Mouse (Mus musculus): ENCODE data around the gene Clk3.

The Clk3 gene

DNA sequence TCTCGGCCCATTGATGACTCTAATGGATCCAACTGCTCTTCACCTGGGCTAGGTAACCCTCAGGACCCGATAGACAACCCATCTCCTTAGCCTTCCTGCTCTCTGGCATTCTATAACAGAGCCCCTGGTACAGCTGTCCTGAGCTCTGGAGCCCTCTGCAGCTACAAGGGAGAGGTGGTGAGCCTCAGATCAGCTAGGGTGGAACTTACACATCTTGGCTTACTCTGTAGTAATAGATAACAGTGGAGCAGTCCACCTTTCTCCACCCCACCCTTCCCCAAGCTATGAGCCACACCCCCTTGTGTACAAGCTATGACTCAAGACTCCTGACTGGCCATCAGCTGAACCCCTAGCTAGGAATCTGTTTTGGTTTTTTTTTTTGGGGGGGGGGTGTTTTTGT is 5.2 kb upstream of the Clk3 start:
- DNase-seq (ENCODE audit: low read depth, low spot score) = no peak

DNA sequence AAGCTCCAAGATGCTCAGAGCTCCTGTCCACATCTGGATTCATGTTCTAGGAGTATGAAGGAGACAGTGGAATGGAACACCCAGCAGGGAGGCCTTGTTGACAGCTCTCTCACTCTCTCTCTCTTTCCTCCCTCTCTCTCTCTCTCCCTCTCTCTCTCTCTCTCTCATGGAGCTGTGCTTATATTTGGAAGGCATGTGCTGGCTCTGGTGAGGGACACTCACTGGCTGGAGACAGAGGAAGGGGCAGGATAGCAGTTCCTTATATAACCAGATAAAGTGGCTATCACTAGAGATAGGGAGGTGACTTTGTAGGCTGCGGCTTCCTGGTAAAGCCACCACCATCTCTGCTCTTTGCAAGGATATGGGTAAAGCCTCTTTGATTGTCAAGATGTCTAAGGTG is 4.6 kb upstream of the Clk3 start:
- DNase-seq (ENCODE audit: low read depth, low spot score) = no peak

DNA sequence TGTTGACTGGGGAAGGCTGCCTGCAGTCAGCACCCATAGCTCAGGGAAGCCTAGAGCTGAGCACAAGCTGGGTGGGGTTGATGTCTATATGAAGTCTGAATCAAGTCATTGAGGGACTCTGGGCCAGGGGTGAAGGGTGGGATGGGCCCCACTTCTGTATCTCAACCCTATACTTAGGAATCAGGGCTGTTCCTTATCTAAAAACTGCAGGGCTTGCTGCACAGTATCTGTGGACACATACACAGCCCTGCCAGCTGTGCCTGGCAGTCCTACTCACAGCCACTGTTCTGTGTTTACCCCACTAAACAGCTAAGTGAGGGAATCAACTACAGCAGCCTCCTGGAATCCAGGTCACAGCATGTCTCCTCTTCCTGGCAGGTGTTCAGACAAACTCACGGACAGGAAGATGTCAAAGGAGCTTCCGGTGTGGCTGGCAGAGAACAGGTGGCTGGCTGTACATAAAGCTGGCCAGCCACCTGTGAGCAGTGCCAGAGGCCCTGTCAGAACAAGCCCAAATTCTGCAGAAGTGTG is 3.9 kb upstream of the Clk3 start:
- no peak for DNase-seq (ENCODE audit: low read depth, low spot score)

DNA sequence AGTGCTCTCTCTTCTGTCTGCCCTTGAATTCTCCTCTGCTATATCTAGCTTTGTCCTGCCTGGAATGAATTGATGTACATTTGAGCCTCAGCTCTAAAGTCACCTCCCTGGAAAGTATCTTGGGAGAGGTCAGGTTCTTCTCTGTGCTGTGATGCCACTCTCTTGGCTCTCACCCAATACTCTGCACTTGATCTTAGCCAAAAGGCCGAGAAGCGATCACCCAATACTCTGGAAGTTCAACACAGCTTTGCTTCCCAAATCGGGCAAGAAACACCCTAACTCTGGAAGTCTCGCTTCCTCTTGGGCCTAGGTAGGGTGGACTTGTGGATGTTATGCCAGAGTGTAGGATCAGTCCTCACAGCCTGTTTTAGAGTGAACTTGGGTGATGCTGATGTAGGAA is 1.6 kb upstream of the Clk3 start:
- no peak for DNase-seq (ENCODE audit: low read depth, low spot score)

DNA sequence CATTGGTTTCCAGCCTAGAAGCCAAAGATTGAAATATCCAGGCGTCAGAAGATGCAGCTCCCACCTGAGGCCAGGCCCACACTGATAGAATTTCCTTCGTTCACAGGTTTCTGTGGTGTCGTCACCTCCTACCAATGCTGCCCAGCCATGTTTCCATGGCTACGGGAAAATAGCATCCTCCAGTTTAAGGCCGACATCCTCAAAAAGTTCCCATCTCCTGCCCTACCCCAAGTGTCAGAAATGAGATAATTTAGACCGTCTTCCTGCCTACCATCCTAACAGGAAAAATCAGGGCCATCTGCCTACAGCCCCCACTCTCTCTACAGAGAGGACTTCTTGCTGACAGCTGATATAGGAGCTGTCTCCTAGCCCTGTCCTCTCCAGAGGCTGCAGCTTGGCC is 771 bp upstream of the Clk3 start:
- DNase-seq (ENCODE audit: low read depth, low spot score) = peak; percentile 73

DNA sequence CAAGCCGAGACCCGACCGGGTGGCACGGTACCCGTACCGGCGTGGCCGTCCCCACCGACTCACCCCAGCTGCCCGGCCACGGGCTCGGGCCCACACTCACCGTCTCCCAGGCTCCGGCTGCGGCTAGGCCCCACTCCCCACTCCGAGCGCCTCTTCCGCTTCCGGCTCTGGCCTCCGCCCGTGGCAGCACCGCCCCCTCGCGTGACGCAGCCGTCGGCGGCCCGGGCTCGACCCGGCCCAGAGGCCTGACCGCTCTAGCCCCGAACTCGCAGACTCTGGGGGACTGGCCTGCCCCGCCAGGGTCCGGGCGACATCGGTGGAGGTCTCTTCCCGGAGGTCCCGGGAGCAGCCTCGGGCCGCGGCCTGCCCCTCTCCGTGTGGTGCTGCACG is 691 bp downstream of the Clk3 start:
- peak; percentile 97 for DNase-seq (ENCODE audit: low read depth, low spot score)

DNA sequence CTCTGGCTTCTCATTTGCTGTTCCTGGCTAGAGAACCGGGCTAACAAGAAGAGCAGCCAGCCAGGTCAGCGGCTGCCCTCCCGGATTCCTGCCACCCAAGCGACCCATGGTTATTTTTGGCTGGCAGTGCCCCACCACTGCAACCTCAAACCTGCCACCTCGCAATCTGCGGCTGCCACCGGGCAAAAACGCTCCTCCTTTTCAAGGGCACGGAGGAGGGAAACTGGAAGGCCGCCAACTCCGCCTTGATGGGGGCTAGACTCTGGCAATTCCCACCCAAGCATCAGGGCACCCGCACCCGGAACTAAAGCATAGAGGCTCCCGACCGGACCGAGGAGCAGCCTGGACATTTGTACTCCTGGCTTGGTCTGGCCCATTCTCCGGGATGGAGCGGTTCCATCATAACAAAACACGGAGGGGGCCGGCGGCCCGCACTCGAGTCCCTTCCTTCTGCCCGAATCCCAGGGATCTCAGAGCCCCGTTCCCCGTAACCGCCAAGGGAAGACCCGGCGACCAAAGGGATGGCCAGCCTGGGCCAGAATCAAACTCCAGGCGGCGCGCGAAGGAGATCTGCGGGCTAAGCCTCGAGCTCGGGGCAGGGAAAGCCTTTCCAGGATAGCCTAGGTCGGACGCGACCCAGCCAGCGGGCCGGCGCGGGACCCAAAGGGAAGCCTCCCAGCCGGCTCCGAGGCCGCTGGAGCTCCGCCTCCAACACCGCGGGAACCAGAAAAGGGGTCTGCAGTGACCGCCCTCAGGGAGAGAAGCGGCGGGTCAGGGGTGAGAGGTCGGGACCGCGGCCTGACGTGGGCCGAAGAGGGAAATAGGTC is 1.3 kb downstream of the Clk3 start:
- peak; percentile 81 for DNase-seq (ENCODE audit: low read depth, low spot score)

DNA sequence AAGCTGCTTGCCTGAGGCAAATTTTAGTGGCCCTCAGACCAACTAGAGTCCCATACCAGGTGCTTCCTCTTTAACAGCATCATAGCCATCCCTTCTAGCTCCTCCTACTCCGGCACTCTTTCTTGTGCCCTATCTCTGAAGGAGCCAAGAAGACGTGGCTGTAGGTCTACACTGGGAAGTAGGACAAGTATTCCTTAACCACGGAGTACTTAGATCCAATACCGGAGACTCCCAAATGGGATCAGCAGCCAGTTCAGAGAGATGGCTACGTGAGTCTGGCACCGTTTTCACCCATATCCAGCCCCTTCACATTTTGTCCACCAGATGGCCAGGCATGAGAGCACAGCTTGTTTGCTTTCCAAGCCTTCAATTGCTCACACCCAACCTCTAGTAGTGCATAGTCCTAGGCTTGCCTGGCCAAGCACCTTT is 3.1 kb downstream of the Clk3 start:
- DNase-seq (ENCODE audit: low read depth, low spot score) = peak; percentile 94

DNA sequence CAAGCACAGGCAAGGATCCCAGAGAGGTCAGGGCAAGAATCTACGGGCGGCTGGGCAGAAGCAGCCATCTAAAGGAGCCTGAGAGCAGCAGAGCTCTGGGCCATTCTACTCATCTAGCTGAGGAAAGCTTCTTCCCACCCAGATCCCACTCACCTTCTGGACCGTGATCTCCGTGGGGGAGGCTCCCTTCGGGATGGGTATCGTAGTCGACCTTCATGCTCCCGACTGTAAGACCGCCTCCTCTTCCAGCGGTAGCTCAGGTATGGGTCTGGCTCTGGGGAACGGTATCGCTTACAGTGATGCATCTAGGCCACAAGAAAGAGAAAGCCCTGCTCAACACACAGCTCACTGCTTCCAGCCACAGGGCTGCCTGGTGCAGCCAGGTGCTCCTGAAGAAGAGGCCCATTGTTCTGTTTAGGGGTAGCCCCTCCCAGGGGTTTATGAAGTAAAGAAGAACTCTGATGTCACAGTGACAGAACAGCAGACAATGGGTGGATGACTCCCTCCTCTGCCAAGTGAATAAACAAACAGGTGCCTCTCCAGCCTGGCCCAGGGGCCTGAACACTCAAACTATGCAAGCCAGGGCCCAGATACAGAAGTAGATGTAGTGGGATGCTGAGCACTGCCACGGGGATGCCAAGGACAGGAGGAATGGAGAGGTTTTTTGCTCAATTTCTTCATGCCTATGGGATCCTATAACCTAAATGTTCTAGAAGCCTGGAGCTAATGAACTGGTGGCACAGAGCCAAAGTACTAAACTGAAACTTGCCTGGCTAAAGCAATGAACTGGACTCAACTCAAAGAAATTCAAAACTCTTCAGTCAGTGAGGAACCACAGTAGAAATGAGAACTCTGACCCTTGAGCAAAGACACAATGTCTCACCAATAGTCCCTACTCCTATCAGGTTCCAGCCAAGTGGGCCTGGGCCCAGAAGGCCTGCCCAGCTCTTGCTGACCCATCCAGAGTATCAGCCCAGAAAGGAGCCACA is 3.8 kb downstream of the Clk3 start:
- peak; percentile 59 for DNase-seq (ENCODE audit: low read depth, low spot score)

DNA sequence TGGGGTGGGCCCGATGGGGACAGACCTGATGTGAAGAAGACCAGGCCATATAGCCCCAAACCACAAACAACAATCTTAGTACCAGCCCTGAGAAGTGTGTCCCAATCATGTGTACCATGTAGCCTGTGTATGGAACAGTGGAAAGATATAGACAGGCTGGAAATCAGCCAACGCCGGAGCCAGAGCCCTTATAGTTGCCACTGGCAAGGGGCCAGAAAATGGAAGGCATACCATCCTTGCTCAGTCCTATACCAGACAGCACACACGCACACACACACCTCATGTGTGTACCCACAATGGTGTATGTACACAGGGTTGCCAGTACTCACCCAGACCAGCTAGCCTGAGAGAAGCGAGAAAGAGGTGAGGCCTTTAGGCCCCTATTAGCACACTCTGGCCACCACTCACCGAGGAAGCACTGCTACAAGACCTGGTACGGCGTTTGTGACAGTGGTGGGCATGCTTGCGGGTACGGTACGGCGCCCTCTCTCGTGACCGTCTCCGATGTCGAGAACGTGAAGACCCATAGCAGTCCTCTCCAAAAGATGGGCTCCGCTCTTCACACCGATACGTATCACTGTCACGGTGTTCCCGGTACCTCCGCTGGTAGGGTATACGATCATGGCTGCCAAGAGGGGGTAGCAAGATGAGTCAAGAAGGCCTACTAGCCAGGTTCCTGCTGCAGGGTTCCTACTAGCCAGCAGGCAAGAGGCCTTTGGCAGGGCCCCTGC is 5.1 kb downstream of the Clk3 start:
- DNase-seq (ENCODE audit: low read depth, low spot score) = no peak

DNA sequence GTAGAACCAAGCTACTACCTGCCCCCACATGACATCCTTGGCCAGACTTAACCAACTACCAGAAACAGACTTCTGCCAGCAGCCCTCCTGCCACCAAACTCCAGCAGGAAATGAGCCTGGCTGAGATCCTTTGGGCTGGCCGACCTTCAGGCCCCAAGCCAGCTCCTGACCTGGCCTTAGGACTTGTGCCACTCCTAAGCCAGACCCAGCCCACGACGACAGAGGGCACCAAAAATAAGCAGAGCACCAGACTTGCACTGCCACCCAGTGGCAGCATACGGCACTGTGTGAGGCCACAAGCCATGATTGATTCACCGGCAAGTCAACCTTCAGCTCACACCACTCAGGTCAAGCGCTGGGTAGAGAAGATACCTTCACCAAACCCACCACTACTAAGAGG is 6.4 kb downstream of the Clk3 start:
- peak; percentile 95 for DNase-seq (ENCODE audit: low read depth, low spot score)

DNA sequence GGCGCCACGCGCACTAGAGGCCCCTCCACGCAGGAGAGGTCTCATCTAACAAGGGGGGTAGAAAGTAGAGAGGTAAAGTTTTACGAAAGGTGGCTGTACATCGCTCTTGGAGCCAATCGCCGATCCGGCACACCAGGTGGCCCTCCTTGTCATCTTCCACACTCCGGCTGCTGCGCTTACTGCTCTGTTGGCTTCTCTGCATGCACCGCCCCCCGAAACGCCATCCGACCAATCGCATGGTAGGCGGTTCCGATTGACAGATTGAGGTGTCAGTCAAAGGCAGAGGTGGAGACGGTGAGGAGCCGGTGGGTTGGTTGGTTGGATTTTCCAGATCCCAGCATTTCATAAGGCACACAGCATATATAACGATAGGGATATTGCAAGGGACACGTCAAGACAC is 7.1 kb downstream of the Clk3 start:
- DNase-seq (ENCODE audit: low read depth, low spot score) = peak; percentile 67

DNA sequence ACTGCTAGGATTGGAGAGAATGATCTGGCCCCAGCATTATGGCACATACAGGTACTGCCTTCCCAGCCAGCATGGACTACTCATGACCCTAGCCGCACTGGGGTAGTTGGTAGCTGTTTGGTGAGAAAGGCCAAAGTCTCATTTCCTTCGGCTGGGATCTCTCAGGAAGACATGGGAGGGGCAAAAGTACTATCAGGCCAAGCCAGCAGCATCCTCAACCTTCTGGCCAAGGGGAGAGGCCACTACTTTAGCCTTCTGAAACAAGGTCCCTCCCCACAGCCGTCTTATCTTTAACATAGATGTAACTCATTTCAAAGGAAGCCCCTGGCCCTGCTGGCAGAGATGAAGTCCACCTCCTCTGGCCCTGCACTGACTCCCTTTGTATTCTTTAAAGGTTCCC is 8.1 kb downstream of the Clk3 start:
- DNase-seq (ENCODE audit: low read depth, low spot score) = no peak

DNA sequence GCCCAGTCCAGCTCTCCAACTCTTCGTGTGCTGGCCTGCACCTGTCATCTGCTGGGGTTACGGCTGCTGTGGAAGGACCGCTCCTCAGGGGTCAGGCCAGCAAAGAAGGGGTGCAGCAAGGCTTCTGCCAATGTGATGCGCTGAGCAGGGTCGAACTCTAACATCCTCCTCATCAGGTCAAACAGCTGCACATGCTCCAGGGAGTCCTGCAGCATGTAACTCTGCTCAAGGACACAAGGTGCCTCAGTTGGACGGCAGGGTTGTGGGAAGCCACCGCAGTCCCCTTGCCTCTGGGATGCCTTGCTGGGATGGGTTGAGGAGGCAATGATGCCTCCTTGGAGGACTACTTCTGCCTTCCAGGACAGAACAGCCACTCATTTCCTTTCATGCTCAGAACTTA is 14.8 kb downstream of the Clk3 start:
- DNase-seq (ENCODE audit: low read depth, low spot score) = no peak

DNA sequence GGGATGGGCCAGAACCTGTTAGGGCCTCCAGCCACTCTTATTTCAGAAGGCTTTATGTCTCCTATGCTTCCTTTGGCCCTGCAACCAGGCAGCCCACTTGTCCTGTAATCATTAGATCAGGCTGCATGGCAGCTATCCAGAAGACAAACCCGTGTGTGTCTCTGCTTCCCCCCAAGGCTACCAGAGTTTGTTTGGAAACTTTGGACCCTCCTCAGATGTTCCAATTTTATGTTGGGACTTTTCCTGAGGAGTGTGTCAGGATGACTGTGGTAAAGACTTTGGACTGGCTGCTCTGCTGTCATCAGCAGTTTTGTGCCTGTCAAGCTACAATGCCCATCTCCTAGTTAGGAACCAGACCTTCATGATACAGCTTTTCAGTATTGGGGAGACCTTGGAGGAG is 16.8 kb downstream of the Clk3 start:
- DNase-seq (ENCODE audit: low read depth, low spot score) = no peak

DNA sequence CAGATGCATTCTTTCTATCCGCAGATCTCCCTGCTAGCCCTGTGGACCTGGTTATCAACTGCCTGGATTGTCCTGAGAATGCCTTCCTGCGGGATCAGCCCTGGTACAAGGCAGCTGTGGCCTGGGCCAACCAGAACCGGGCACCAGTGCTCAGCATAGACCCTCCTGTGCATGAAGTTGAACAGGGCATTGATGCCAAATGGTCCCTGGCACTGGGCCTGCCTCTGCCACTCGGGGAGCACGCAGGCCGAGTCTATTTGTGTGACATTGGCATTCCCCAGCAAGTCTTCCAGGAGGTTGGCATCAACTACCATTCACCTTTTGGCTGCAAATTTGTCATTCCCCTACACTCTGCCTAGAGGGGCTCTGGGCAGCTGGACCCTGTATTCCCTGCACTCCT is 17.5 kb downstream of the Clk3 start:
- peak; percentile 68 for DNase-seq (ENCODE audit: low read depth, low spot score)

DNA sequence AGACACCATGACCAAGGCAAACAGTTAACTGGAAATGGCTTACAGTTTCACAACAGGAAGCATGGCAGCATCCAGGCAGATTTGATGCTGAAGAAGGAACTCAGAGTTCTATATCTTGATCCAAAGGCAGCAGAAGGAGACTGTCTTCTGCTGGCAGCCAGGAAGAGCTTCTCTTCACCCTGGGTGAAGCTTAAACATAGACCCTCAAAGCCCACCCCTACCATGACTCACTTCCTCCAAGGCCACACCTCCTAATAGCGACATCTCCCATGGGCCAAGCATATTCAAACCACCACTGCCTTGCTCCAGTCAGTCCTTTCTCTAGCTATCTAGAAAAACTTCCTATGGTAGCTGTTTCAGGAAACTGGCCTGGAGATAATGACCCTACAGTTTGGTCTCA is 18.6 kb downstream of the Clk3 start:
- no peak for DNase-seq (ENCODE audit: low read depth, low spot score)

DNA sequence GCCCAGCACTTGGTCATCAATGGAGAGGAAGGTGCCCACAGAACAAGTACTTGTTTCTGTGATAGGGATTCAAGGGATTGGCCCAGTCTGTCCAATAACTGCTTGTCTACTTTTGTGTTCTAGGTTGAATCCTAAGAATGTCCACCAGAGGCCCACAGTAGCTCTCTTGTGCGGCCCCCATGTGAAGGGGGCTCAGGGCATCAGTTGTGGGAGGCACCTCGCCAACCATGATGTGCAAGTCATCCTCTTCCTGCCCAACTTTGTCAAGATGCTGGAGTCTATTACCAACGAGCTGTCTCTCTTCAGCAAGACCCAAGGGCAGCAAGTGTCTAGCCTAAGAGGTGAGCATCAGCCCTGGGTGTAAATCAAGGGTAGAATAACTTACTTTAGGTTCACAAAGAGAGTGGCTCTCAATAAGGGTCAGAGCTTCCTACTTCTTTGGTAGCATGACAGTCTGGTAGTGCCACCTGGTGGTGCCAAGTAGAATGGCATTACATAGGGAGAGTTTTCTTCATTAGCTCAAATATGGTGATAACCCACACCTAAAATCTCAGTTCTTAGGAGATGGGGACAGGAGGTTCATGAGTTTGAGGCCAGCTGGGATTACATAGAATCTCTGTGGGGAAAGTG is 21.1 kb downstream of the Clk3 start:
- DNase-seq (ENCODE audit: low read depth, low spot score) = peak; percentile 82

DNA sequence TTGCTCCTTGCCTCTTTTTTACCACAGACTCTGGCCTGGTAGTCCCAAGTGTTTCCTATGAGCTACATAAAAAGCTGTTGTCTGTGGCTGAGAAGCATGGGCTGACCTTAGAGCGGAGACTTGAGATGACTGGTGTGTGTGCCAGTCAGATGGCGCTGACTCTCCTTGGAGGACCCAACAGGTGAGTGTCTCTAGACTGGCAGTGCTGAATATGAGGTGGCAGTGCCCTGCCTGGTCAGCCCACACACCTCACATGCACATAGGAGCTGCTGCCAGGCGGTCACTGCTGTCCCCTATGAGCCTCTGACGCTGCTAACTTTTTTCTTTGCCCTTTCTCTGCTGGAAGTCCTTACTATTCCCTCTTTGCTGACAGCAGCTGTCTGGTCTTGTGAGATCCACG is 25.8 kb downstream of the Clk3 start:
- no peak for DNase-seq (ENCODE audit: low read depth, low spot score)

DNA sequence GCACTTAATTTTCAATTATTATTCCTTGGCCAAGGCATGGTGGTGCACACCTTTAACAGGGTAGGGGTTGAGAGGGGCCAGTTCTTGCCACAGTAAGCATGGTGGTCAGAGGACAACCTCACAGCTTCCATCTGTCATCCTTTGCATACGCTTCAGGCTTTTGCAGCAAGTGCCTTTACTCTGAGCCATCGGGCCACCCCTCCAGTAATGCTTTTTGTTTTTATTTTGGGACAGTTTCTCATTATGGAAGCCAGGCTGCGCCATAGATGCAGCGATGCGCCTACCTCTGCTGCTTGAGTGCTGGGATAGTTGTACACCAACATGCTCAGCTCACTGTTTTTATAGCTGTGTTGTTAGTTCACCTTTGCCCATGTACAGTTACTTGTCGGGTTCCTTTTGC is 32.1 kb downstream of the Clk3 start:
- DNase-seq (ENCODE audit: low read depth, low spot score) = no peak

DNA sequence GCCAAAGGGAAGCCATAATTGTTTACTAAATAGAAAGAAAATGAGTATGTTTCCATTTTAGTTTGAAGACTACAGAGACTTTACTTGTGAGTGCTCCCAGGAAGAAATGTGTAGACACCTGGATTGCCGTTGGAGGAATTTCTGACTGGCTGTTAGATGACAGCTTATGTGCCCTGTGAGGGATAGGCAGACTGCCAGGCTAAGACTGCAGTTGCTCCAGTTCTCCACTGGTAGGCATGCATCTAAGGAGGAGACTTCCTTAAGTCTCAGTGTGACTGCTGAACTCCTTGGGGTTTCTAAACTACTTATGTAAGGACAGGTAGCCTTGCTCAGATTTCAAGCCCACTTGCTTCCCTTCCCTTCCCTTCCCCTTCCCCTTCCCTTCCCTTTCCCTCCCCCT is 37.3 kb downstream of the Clk3 start:
- DNase-seq (ENCODE audit: low read depth, low spot score) = peak; percentile 84

Measured in brain, adult 2 months (tissue).